Mouse (Mus musculus) left cerebral cortex, adult 8-10 months (tissue): ENCODE data around the gene Olfr554. TPM values are rescaled to one million over a fixed set of nuclear protein-coding genes. Genes with fewer than 3 reads are reported as not detected.
A peak's percentile ranks its signal among the peaks of the same experiment; 100 is the strongest.
"Not testable (repeated sequence)": the region's sequence is repeated elsewhere in the genome, so short reads cannot be mapped to it uniquely, and the experiment has no call there.

Experiments used
- DNase-seq, 2 experiments: peaks; one replicate each; pipeline ENCODE4 v3.0.0; 2022; ENCODE audit warnings: low spot score in 2 of 2
- total RNA-seq, 4 experiments: library from RNA; stranded (reverse); gene quantifications; 2 replicates each; pipeline ENCODE4 v1.2.4; 2022

Olfr554 gene
- total RNA-seq, result not detected

GRCm38 (mm10) chr7:102638132-102638531 lies at the start of gene Olfr554:
Gene Olfr554 (plus strand): TSS chr7:102638432.
- no peak for DNase-seq

GRCm38 (mm10) chr7:102591786-102592185 lies 46.4 kb upstream of the Olfr554 start, which contains the start of gene Olfr551:
Gene Olfr551 (minus strand): TSS chr7:102591886.
- no peak for DNase-seq

GRCm38 (mm10) chr7:102597378-102598031 lies 40.7 kb upstream of the Olfr554 start, which contains the start of gene Olfr552:
Gene Olfr552 (plus strand): TSS chr7:102597770.
- DNase-seq, result no peak

- no peak for DNase-seq
Observed at GRCm38 (mm10) chr7:102618118-102618517, 20.1 kb upstream of the Olfr554 start, which contains the start of gene Olfr553. Gene Olfr553 (minus strand): TSS chr7:102618218.

- no peak for DNase-seq
Observed at GRCm38 (mm10) chr7:102619608-102620007, 18.6 kb upstream of the Olfr554 start.

- DNase-seq, result not testable (repeated sequence)
Observed at GRCm38 (mm10) chr7:102620368-102620767, 17.9 kb upstream of the Olfr554 start.

- peak in 1 of 2 experiments; percentile 6 for DNase-seq
Observed at GRCm38 (mm10) chr7:102636665-102637064, 1.6 kb upstream of the Olfr554 start.

- DNase-seq, result not testable (repeated sequence)
Observed at GRCm38 (mm10) chr7:102644945-102645344, 6.7 kb downstream of the Olfr554 start.

- no peak for DNase-seq
Observed at GRCm38 (mm10) chr7:102658523-102658922, 20.3 kb downstream of the Olfr554 start, which contains the start of gene Olfr555. Gene Olfr555 (plus strand): TSS chr7:102658823.

- DNase-seq, result no peak
Observed at GRCm38 (mm10) chr7:102664599-102664998, 26.4 kb downstream of the Olfr554 start, which contains the start of gene Olfr556. Gene Olfr556 (plus strand): TSS chr7:102664899.

- no peak for DNase-seq
Observed at GRCm38 (mm10) chr7:102665378-102665777, 27.1 kb downstream of the Olfr554 start.

GRCm38 (mm10) chr7:102676225-102676624 lies 38.0 kb downstream of the Olfr554 start:
- no peak for DNase-seq

GRCm38 (mm10) chr7:102681916-102682315 lies 43.7 kb downstream of the Olfr554 start:
- DNase-seq, result no peak

- peak; percentile 72 to 91 for DNase-seq
Observed at GRCm38 (mm10) chr7:102686944-102687501, 48.8 kb downstream of the Olfr554 start, which contains the start of gene Trim68. Gene Trim68 (minus strand): TSS chr7:102687327.

Other genes starting within 250 kb of the Olfr554 start
- gene Rrm1, start 196.7 kb upstream of the Olfr554 start, total RNA-seq, result 10 to 100 TPM; 12.1 to 14.6 (median 13.2) TPM
- not detected for gene Olfr543, start 156.8 kb upstream of the Olfr554 start, total RNA-seq
- gene Olfr544, start 150.1 kb upstream of the Olfr554 start, total RNA-seq, result not detected
- not detected for gene Olfr545, start 138.9 kb upstream of the Olfr554 start, total RNA-seq
- gene Olfr547, start 103.7 kb upstream of the Olfr554 start, total RNA-seq, result not detected
- not detected for gene Olfr548-ps1, start 97.5 kb upstream of the Olfr554 start, total RNA-seq
- not detected for gene Olfr549, start 88.6 kb upstream of the Olfr554 start, total RNA-seq
- gene Trim21, start 72.9 kb upstream of the Olfr554 start, total RNA-seq, result 1 to 10 TPM; 2.6 to 6.4 (median 4.6) TPM
- under 1 TPM in 3 of 4 experiments, not detected in 1; 0.23 to 0.37 (median 0.37) TPM for gene Olfr550, start 67.0 kb upstream of the Olfr554 start, total RNA-seq
- not detected for gene Olfr551, start 46.5 kb upstream of the Olfr554 start, total RNA-seq
- under 1 TPM in 2 of 4 experiments, not detected in 2; 0.09 to 0.11 TPM for gene Olfr552, start 40.7 kb upstream of the Olfr554 start, total RNA-seq
- gene Olfr553, start 20.2 kb upstream of the Olfr554 start, total RNA-seq, result not detected
- not detected for gene Olfr555, start 20.4 kb downstream of the Olfr554 start, total RNA-seq
- not detected for gene Olfr556, start 26.5 kb downstream of the Olfr554 start, total RNA-seq
- gene Trim68, start 48.9 kb downstream of the Olfr554 start, total RNA-seq, result 1 to 10 TPM; 5.2 to 6.4 (median 5.6) TPM
- not detected for gene Olfr557, start 57.5 kb downstream of the Olfr554 start, total RNA-seq
- under 1 TPM in 3 of 4 experiments, not detected in 1; 0.11 to 0.34 (median 0.33) TPM for gene Olfr558, start 63.8 kb downstream of the Olfr554 start, total RNA-seq
- not detected for gene Olfr33, start 80.6 kb downstream of the Olfr554 start, total RNA-seq
- not detected for gene Olfr559, start 89.1 kb downstream of the Olfr554 start, total RNA-seq
- gene Olfr560, start 120.9 kb downstream of the Olfr554 start, total RNA-seq, result under 1 TPM in 3 of 4 experiments, not detected in 1; 0.19 to 0.33 (median 0.30) TPM
- under 1 TPM; 0.39 to 0.51 (median 0.48) TPM for gene Olfr78, start 121.0 kb downstream of the Olfr554 start, total RNA-seq
- not detected for gene Olfr561, start 132.8 kb downstream of the Olfr554 start, total RNA-seq
- gene Olfr564, start 165.0 kb downstream of the Olfr554 start, total RNA-seq, result not detected
- not detected for gene Olfr566, start 220.3 kb downstream of the Olfr554 start, total RNA-seq
- not detected for gene Olfr568, start 238.7 kb downstream of the Olfr554 start, total RNA-seq